Mouse (Mus musculus) layer of hippocampus, adult 9-11 months (tissue): ENCODE data around the gene Arv1.

Experiments
- DNase-seq: peaks from one replicate; pipeline ENCODE4 v3.0.0; 2022

Gene Arv1

GRCm38 (mm10) chr8:124721862-124722515, at the start of gene Arv1, which contains the start of gene Ttc13:
TSS of gene Arv1 (plus strand) at chr8:124722139.
TSS of gene Ttc13 (minus strand) at chr8:124721983.
- DNase-seq, result peak; percentile 98

- DNase-seq, result no peak
Measured at GRCm38 (mm10) chr8:124672345-124672744, 49.6 kb upstream of the Arv1 start.

GRCm38 (mm10) chr8:124676661-124677060, 45.3 kb upstream of the Arv1 start:
- DNase-seq, result no peak

GRCm38 (mm10) chr8:124677078-124677477, 44.9 kb upstream of the Arv1 start:
- DNase-seq, result peak; percentile 40

GRCm38 (mm10) chr8:124677486-124677885, 44.5 kb upstream of the Arv1 start:
- peak; percentile 90 for DNase-seq

- no peak for DNase-seq
Measured at GRCm38 (mm10) chr8:124678246-124678645, 43.7 kb upstream of the Arv1 start.

GRCm38 (mm10) chr8:124681077-124681791, 40.7 kb upstream of the Arv1 start:
- no peak for DNase-seq

- no peak for DNase-seq
Measured at GRCm38 (mm10) chr8:124681792-124682157, 40.2 kb upstream of the Arv1 start.

GRCm38 (mm10) chr8:124682218-124682617, 39.7 kb upstream of the Arv1 start:
- DNase-seq, result no peak

- no peak for DNase-seq
Measured at GRCm38 (mm10) chr8:124688899-124689298, 33.0 kb upstream of the Arv1 start.

GRCm38 (mm10) chr8:124691706-124692105, 30.2 kb upstream of the Arv1 start:
- no peak for DNase-seq

- DNase-seq, result no peak
Measured at GRCm38 (mm10) chr8:124695424-124696100, 26.4 kb upstream of the Arv1 start.

- DNase-seq, result no peak
Measured at GRCm38 (mm10) chr8:124700271-124700670, 21.7 kb upstream of the Arv1 start.

GRCm38 (mm10) chr8:124701023-124701422, 20.9 kb upstream of the Arv1 start:
- DNase-seq, result no peak

GRCm38 (mm10) chr8:124702183-124702582, 19.8 kb upstream of the Arv1 start:
- DNase-seq, result peak; percentile 41

- DNase-seq, result no peak
Measured at GRCm38 (mm10) chr8:124703526-124703925, 18.4 kb upstream of the Arv1 start.

- peak; percentile 38 for DNase-seq
Measured at GRCm38 (mm10) chr8:124704376-124704775, 17.6 kb upstream of the Arv1 start.

- no peak for DNase-seq
Measured at GRCm38 (mm10) chr8:124705823-124706222, 16.1 kb upstream of the Arv1 start.

- DNase-seq, result no peak
Measured at GRCm38 (mm10) chr8:124713207-124713606, 8.7 kb upstream of the Arv1 start.

GRCm38 (mm10) chr8:124715736-124716135, 6.2 kb upstream of the Arv1 start:
- DNase-seq, result no peak

GRCm38 (mm10) chr8:124720133-124720532, 1.8 kb upstream of the Arv1 start:
- DNase-seq, result no peak

- DNase-seq, result no peak
Measured at GRCm38 (mm10) chr8:124720938-124721861, 739 bp upstream of the Arv1 start.

- no peak for DNase-seq
Measured at GRCm38 (mm10) chr8:124724301-124724700, 2.4 kb downstream of the Arv1 start.
